Mouse (Mus musculus): Measurements from ENCODE around the gene Nkpd1.

DNA sequence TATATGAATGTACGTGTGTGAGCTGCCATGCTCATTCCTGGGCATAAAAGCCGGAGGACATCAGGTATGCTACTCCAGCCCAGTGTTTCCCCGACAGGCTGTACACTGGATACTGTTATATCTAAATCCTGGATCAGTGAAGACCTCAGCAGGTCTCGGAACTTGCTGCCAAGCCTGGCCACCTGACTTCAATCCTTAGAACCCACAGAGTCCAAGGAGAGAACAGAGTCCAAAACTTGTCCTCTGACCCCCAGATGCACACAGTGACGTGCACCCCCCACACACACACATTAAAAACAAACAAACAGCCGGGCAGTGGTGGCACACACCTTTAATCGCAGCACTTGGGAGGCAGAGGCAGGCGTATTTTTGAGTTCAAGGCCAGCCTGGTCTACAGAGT, 49.8 kb downstream of the Nkpd1 start:
- TF ChIP-seq CTCF (IDR thresholded peaks at IDR 0.05; ENCODE audit: borderline replicate concordance, control insufficient read depth, extremely low read depth, insufficient read depth, low read length, poor library complexity) (no peak), POLR2A (IDR thresholded peaks at IDR 0.05; ENCODE audit: control insufficient read depth, extremely low read depth, insufficient read depth, low read length, poor library complexity) (no peak)
